Mouse (Mus musculus): ENCODE measurements around the gene Tamm41. TPM values are rescaled to one million over a fixed set of nuclear protein-coding genes. Genes with fewer than 3 reads are reported as not detected.

The Tamm41 gene
- total RNA-seq, 2 experiments from 2014 or later = 22.7 to 23.5 TPM

DNA sequence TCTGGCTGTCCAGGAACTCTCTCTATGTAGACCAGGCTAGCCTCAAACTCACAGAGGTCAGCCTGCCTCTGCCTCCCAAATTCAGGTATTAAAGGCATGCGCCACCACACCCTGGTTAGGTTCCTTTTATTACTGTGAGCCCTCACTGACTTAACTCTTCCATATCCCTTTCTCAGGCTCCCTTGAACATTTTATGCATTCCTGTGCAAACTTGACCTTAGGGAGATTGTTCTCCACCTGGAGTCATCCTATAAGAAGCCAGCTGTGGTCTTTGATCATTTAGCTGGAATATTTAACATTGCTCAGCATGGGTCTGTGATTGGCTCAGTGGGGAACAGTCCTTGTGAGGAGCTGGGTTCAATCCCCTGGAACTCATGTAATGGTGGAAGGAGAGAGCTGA lies 63.3 kb downstream of the Tamm41 start:
- DNase-seq (ENCODE audit: low spot score in 2 of 2) = no peak

DNA sequence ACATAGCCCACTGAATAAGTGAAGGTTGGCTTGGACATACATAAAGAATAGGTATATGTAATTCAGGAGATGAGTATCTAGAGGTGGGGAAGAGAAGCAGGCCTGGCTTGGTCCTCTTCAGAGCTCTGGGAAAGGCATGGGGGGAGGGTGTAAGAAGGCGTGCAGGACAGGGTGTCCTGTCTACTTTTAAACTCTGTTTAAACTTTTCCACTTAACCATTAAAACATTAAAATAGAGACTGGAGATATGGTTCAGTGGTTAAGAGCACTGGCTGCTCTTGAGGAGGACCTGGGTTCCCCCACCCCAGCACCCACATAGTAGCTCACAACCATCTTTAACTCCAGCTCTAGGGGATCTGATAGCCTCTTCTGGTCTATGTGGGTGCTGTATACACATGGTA lies 64.7 kb downstream of the Tamm41 start:
- no peak for DNase-seq (ENCODE audit: low spot score in 2 of 2)

DNA sequence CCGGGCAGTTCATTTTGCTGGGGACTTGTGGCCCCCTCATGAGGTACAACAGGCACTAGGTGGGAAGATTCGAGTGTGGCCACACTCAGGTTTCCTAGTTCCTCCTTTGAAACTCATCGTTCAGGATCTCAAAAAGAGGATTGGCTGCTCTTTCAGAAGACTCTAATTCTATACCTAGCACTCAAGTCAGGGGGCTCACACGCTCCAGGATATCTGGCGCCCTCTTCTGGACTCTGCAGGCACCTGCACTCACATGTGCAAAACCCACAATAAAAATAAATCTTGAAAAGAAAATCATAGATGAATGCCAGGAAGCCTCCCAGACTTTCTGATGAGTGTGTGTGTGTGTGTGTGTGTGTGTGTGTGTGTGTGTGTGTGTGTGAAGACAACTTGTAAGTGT lies 66.8 kb downstream of the Tamm41 start:
- DNase-seq (ENCODE audit: low spot score in 2 of 2) = no peak

DNA sequence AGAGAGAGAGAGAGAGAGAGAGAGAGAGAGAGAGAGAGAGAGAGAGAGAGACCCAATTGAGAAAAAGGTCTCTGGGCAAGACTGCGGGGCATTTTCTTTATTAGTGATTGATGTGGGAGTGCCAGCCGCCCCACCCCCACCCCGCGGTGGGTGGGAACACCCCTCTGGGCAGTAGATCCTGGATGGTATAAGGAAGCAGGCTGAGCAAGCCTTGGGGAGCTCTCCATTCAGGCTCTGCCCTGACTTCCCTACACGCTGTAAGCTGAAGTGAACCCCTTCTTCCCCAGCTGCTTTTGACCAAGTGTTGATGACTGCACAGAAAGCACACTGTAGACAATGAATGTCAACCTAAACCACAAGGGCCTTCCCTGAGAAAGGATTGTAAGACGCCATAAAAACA lies 67.3 kb downstream of the Tamm41 start:
- DNase-seq (ENCODE audit: low spot score in 2 of 2) = no peak

DNA sequence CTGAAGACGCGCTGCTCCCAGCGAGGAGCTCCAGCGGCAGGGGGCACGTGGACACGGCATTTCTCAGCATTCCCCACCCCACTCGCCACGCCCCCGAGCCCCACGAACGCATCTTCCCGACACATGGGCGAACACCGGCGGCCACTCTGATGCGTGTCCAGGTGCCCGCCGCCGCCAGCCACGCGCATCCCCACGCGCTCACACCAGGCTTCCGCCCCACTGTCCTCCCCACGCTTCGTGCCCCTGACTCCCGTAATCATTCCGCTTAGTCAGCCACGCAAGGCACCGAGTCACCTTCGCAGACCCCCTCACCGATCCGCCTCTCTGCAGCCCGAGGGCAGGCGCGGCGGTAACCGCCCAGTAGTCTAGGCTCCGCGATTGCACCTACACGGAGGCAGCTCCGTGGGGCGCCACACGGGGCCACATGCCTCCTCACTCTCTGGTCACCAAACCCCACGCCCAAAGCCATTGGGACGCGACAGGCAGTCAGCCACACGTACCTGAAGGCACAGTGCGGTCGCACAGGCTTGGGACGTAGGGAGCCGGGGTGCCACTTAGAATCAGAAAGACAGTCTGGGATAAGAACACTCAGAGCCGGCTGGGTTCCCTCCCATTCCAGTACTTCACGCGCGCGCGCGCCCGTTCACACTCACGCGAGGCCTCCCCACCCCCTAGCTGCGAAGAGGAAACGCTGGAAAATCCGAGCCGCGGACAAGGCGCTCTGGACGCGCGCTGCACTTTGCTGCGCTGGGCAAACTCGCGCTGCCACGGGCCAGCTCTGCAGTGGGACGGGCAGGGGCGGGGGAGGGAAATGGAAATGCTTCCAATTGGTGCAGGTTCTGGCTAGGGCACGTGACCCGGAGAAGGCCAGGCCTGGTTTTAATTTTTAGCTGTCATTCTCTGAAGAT lies 68.2 kb downstream of the Tamm41 start, which contains the start of gene Vgll4:
Gene Vgll4, minus strand, starts transcription at position 782 of the 908 bp plus-strand sequence.
- DNase-seq (ENCODE audit: low spot score in 2 of 2) = peak; percentile 66 to 76

DNA sequence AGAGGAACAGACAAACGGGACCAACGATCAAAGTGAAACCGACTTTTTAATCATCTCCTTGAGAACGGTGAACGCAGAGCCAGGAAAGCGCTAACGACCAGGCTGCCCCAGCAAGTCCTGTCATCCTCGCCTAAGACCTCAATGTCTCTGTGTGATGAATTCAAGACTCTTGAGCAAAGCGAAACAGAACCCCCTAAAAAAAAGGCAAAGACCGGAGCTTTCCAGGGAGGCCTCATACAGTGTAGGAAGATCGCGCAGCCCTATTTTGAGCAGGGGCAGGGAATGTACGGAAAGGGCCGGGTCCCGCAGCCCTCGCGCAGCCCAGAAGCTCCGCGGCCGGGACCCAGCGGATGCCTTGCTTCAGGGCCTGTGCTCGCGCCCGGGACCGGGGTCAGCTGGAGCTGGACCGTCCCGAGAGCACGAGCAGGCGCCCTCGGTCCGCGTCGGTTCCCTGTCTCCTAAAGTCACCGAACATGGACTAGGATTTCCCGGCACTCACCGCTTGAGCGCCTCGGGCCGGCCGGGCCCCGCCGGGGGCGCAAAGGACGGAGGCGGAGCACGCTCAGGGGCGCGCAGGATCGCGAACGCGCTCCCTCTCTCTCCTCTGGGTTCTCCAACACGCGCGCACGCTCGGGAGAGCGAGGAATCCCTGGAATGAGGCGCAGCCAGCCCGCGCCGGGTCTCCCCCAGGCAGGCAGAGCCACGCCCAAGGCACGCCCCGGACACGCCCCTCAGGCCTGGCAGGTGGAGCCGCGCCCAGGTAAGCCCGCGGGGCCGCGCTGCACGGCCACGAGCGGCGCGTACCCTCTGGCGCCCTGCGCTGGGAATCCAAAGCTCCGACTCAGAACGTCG lies 69.1 kb downstream of the Tamm41 start:
- peak; percentile 72 to 83 for DNase-seq (ENCODE audit: low spot score in 2 of 2)

DNA sequence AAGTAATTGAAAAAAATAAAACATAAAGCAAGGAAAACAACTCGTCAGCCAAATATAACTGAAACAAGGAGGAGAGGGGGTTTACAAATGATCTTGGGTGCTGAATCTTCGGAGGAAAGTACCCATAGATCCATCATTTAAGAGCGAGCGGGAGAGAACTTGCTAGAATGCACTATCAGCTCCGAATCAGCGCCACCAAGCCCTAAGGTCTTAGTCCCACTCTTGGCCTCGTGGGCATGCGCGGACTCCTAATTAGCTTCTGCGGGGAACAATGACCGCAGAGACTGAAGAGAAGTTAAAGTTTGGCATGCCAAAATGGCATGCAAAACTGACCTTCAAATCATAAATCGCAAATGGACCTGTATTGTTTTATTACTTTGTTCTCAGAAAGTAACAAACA lies 70.1 kb downstream of the Tamm41 start:
- no peak for DNase-seq (ENCODE audit: low spot score in 2 of 2)

DNA sequence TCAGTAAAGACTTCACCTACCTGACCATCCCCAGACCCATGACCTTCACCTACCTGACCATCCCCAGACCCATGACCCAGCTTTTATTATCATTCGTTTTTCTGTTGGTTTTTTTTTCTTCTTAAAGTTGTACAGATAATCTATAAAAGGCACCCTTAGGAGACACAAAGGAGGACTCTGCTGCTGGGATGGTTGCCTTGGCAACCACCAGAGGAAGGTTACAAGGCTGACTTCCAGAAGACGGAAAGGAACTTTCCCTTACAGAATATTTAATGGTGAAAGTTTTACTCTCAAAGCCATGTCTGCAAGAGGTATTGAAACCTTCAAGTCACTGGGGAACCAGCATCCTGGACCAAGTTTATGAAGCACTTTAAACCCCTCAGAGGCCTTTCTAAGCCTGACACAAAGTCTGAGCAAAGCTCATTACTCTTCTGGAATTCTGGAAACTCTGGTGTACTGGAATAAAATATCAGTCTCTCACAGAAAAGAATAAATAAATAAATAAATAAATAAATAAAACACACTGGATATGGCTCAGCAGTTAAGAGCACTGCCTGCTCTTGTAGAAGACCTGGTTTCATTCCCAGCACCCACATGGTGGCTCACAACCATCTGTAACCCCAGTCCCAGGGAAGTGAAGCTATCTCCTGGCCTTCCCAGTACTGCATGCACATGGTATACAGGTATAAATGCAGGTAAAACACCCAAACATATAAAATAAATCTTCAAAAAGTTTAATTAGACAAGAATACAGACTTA lies 71.1 kb downstream of the Tamm41 start:
- no peak for DNase-seq (ENCODE audit: low spot score in 2 of 2)

DNA sequence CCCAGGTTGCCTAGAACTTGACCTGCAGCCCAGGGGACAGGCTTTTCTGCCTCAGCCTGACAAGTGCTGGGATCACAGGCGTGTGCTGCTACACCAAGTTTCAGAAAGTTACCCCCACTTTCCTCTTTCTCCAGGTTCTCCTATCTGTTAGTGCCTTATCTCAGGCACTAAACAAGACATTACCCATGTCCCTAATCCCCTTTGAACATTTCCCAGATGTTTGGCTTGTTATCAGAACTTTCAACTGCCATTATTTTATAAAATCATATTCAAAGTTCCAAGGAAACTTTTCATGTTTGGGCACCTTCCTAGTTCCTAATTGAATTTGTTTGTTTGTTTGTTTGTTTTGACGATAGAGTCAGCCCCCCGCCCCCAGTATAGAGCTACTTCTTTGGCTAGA lies 71.9 kb downstream of the Tamm41 start:
- DNase-seq (ENCODE audit: low spot score in 2 of 2) = no peak

DNA sequence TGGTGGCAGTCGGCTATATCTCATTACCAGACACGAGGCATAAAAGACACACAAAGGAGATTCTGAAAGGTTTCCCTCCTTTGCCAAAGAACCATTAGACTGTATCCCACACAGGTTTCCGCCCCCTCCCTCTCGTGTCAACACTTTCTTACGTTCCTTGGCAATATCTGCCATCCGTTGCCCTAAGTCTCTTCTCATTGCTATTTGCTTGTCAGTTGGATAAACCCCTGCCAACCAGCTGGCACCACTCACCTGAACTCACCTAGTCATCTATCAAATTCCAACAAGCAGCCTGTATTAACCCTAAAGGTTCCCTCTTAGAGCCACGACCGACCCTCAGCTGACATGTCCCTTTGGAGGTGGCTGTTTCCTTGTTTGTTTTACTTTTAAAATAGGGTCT lies 72.3 kb downstream of the Tamm41 start:
- DNase-seq (ENCODE audit: low spot score in 2 of 2) = no peak

DNA sequence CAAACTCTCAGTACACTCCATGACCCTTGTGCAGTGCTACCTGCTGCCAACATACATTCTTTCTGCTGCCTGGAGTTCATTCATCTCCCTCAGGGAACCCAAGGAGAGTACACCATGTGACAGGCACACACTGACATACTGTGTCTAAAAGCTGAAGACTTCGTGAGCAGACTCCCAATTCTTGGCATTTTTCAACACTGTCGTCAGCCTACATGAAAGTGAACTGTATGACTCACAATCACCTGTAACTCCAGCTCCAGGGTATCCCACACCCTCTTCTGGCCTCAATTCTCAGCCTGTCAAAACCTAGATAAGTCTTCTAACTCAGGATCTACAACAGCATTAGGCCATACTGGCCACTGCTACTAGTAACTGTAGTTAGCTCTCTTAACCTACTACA lies 73.4 kb downstream of the Tamm41 start:
- DNase-seq (ENCODE audit: low spot score in 2 of 2) = no peak

DNA sequence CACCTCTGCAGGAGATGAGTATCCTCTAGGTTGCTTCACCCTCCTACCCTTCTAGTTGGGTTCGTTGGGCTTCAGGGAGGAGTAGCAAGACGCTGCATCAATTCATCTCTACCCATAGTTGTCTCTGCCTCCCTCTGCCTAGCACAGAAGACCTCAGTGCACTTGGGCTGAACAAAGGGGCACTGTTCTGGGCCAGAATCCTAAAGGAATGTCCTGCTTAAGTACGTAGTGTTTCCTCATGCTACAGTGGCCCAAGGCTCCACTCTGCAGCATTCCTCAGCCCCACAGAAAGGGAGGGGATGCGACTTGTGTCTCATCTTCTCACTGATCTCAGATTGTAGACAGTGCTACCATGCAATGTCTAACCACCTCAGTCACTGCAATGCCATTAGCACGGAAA lies 74.0 kb downstream of the Tamm41 start:
- DNase-seq (ENCODE audit: low spot score in 2 of 2) = no peak

DNA sequence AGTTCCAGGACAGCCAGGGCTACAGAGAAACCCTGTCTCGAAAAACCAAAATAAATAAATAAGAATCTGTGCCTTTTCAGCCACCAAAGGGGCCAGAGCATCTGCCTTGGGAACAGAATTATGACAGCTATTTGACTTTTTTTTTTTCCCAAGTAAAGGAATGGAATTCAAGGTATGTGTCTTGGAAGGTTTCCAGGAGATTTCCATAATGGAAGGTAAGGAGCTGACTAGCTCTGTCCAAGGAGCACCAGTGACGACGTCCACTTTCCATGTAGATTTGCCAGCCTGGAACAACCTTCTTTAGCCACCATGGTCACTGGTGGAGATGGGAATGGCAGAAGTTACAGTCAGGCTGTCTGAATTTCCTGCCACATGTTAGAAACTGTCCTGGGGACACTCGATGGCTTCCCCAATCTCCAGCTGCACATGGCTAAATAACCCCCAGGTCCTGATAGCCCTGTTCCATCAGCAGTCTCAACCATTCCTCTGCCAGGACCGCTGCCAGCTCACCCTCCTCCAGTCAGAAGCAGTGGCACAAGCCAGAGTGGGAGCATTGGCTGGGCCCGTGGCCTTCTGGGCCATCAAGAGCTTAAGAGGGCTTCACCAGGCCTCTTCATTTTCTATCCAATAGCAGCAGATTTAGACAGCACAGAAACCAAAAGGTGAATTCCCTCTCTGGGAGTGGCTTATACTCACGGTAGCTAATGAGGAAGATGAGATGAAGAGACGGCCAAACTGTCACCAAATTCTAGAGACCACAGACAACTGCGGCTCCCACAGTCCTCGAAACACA lies 76.2 kb downstream of the Tamm41 start:
- no peak for DNase-seq (ENCODE audit: low spot score in 2 of 2)

DNA sequence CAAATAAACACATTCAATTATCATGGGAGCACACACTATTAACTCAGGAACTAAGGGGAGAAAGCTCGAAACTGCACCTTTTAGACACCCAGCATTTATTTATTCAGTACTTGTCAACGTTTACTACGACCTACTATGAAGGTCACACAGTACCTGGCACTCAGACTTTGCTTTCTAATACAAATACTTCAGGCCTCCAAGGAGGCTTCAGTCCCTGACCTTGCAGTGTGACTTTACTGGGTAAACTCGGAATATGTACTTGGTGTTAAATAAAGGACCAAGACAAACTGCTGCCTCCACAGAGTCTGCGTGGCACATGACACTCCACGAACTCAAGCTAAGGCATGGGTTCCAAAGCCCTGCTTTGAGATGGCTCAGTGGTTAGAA lies 78.7 kb downstream of the Tamm41 start:
- no peak for DNase-seq (ENCODE audit: low spot score in 2 of 2)

DNA sequence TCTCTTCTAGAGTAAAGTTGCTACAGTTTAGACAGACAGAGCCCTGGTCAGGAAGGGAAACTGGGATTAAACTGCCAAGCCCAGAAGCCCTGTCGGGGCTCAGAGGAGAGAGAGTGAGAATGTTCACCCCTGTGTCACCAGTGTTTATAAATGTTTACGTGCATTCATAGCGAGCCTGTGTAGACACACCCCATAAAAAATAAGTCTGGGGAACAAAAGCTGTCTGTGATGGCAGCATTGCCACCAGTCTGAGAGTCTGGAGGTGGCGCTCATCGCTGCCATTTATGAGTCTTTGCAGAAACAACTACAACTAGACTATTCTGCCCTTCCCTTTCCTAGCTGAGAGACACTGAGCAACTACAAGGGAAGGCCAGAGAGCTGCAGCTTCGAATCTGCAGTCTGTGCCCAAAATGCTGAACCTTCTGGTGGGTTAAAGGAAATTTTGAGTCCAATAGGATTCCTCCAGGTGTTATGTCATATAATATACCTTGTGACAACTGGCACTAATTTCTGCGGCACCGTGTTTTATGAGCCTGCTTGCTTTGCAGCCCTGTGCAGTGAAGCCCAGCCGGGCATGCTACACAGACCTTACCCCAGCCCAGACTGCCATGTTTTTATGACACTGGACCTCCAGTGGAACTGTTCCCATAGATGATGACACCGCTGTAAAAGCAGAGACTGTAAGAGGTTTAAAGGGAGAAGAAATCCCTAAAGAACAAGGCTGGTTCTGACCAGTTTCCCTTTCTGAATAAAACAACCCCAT lies 79.2 kb downstream of the Tamm41 start:
- no peak for DNase-seq (ENCODE audit: low spot score in 2 of 2)

DNA sequence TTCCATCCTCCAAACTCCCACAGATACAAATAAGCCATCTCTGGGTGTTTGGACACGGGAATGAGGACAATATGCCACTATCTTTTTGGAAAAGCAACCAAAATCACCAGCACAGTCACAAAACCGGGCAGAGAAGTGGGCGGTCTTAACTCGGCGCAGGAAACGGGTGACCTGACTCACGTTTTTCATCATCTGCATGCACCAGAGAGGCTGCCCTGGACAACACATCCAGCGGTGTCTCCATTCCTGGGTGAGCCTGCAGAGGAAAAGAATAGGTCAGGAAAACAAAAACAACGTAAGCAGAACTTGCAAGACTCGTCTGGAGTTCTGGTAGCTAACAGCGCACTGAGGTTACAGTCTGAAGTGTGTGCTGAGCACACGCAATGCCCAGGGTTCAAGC lies 79.9 kb downstream of the Tamm41 start:
- DNase-seq (ENCODE audit: low spot score in 2 of 2) = no peak

DNA sequence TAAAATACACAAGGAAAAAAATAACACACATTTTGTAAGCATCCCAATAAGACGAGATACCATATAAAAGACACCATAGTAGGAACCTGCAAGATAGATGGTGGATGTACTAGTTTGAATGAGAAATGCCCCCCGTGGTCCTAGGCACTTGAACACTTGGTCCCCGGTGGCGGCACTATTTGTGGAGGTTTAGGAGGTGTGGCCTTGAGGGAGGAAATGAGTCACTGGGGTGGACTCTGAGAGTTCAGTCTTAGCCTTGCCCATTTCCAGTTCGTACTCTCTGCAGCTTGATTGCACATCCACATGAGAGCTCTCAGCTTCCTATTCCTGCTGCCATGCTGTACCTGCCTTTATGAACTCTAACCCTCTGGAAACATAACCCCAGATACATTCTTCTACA lies 83.2 kb downstream of the Tamm41 start:
- DNase-seq (ENCODE audit: low spot score in 2 of 2) = no peak

Data from layer of hippocampus, postnatal 10 days (tissue).